Mouse (Mus musculus): ENCODE data around the gene Ap3s2.

- no peak for TF ChIP-seq CTCF (IDR thresholded peaks at IDR 0.05; ENCODE audit: control insufficient read depth, insufficient read depth, insufficient read length)
- TF ChIP-seq CEBPB (IDR thresholded peaks at IDR 0.05; ENCODE audit: low read depth): no peak
- TF ChIP-seq MYOG (IDR thresholded peaks at IDR 0.05; ENCODE audit: control insufficient read depth, extremely low read depth, insufficient read length): no peak
- no peak for TF ChIP-seq FOSL1 (IDR thresholded peaks at IDR 0.05; ENCODE audit: insufficient read depth, low read length, poor library complexity, severe bottlenecking)
Measured at GRCm38 (mm10) chr7:79950236-79950635, 29.8 kb upstream of the Ap3s2 start.
